Mouse (Mus musculus): ENCODE results near the gene 0610040J01Rik. TPM values are rescaled to one million over a fixed set of nuclear protein-coding genes. Genes with fewer than 3 reads are reported as not detected.

0610040J01Rik gene
- polyA plus RNA-seq, 1 experiment from 2014 or later: 1.0 TPM

DNA sequence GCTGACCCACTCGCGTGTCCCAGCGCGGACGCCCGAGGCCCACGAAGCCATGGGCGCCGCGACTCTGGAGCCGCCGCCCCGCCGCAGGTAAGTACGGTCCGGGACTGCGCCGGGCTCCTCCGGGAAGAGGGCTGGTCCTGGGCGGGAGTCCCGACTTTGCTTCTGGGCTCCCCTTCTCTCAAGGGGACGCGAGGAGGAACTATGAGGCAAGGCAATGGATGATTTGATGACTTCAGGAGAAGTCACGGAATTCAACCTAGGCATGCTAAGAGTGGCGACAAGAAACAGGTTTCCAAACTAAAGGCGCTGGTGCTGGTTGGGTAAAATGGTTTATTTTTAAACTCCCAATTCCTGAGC is 324 bp downstream of the 0610040J01Rik start:
- ATAC-seq (replicated peaks; ENCODE audit: insufficient number of reproducible peaks, low FRiP score, low TSS enrichment): no peak; the same call in 1 of the 2 replicates
- Histone ChIP-seq H3K9ac (ENCODE audit: low read depth, low read length) (peak overlapping the region; percentile 24; the same call in 1 of the 2 replicates), H3K36me3 (ENCODE audit: control insufficient read depth, insufficient read depth, low read length) (no peaks in the 10 kb centered on the region), H3K27me3 (ENCODE audit: control insufficient read depth, insufficient read depth, low read length) (peaks cover 21% of the 10 kb centered on the region), H3K4me3 (ENCODE audit: low read depth, low read length) (peak overlapping the region; percentile 54), H3K9me3 (replicated peaks; ENCODE audit: control insufficient read depth, low read length) (no peaks in the 10 kb centered on the region), H3K27ac (ENCODE audit: low read depth, low read length) (no peak overlapping the region), H3K4me1 (ENCODE audit: control insufficient read depth, insufficient read depth, low read length) (no peaks in the 10 kb centered on the region), H3K4me2 (peak overlapping the region; percentile 94)
- WGBS (ENCODE audit: insufficient replicate concordance): under 1% methylated on average over 26 of the region's 26 CpGs

DNA sequence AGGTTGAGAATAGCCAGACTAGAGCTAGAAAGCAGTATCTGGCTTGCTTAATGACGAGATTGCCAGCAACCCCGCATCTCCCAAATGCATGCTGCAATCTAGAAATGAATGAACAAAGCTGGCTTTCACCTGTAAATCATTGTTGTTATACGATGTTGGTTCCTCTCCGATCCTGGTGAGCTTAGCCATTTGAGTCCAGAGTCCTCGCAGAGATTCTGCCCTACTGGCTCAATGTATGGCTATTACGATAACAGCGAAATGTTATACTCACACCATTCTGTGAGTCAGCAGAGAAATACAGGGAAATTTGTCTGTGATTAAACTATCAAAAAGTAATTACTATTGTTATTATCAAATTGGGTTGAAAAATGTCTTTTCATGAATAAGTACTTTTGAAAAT is 4.5 kb downstream of the 0610040J01Rik start:
- Histone ChIP-seq H3K4me3 (ENCODE audit: low read depth, low read length) (no peak overlapping the region), H3K9me3 (replicated peaks; ENCODE audit: control insufficient read depth, low read length) (no peaks in the 10 kb centered on the region), H3K36me3 (ENCODE audit: control insufficient read depth, insufficient read depth, low read length) (no peaks in the 10 kb centered on the region), H3K27me3 (ENCODE audit: control insufficient read depth, insufficient read depth, low read length) (peaks cover 21% of the 10 kb centered on the region), H3K9ac (ENCODE audit: low read depth, low read length) (no peak overlapping the region), H3K27ac (ENCODE audit: low read depth, low read length) (no peak overlapping the region), H3K4me2 (no peak overlapping the region), H3K4me1 (ENCODE audit: control insufficient read depth, insufficient read depth, low read length) (no peaks in the 10 kb centered on the region)
- ATAC-seq (replicated peaks; ENCODE audit: insufficient number of reproducible peaks, low FRiP score, low TSS enrichment): no peak
- 83% methylated on average over 7 of the region's 7 CpGs for WGBS (ENCODE audit: insufficient replicate concordance)

DNA sequence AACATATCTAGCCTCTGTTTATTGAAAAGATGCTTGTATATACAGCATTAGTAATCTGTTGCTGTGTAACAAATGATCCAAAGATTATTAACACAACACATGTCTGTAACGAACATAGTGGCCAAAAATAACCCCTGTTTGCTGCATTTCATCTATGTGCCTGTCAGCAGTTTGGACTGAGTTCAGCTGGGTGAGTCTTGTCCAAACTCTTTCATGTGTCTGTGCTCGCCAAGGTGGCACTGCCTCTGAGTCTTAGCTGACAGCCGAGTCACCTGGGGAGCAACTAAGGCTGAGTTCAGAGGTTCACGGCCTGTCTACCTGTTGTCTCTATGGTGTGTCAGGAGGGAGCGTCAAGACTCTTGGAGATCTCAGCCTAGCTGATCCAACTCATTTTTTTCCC is 5.1 kb downstream of the 0610040J01Rik start:
- ATAC-seq (replicated peaks; ENCODE audit: insufficient number of reproducible peaks, low FRiP score, low TSS enrichment): no peak
- H3K4me3 ChIP-seq (ENCODE audit: low read depth, low read length): no peak overlapping the region
- H3K27ac ChIP-seq (ENCODE audit: low read depth, low read length): no peak overlapping the region
- no peak overlapping the region for H3K9ac ChIP-seq (ENCODE audit: low read depth, low read length)
- no peaks in the 10 kb centered on the region for H3K36me3 ChIP-seq (ENCODE audit: control insufficient read depth, insufficient read depth, low read length)
- WGBS (ENCODE audit: insufficient replicate concordance): 55% methylated on average over 5 of the region's 5 CpGs
- no peaks in the 10 kb centered on the region for H3K4me1 ChIP-seq (ENCODE audit: control insufficient read depth, insufficient read depth, low read length)
- H3K4me2 ChIP-seq: no peak overlapping the region
- no peaks in the 10 kb centered on the region for H3K9me3 ChIP-seq (replicated peaks; ENCODE audit: control insufficient read depth, low read length)
- peaks cover 18% of the 10 kb centered on the region for H3K27me3 ChIP-seq (ENCODE audit: control insufficient read depth, insufficient read depth, low read length)

DNA sequence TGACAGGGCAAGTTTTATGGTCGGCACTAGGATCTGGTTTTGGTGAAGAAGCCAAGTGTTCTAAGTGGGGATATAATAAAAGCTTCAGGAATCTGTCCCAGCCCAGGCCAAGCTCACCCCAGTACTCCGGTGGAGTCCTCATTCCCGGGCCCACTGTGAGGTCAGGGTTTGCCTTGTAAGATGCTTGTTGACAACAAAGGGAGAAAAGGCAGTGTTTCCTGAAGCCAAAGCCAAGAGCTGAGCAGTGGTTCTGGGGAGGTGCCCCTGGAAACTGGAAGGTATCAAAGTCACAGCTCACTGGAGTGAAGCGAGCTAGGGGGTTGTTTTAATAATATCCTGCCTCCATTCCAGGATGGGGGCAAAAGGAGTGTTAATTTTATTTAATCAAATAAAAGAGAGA is 6.8 kb downstream of the 0610040J01Rik start:
- 64% methylated on average over 4 of the region's 4 CpGs for WGBS (ENCODE audit: insufficient replicate concordance)

DNA sequence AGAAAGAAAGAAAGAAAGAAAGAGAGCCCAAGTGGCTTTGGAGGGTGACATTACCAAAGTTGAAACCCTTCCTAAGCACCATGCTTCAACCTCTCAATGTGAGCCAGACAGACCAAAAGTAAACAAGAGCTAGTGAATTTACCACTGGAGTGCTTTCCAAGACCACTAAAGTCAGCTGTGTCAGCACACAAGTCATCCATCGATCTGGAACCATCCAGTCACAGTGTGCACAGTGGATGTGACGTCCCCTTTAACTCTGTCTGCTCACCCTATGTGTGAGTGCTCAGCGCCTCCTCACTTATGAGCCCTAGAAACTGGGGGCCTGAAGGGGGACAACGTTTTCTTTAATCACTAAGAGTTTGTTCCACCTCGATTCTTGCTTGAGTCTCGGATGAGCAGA is 7.4 kb downstream of the 0610040J01Rik start:
- no peaks in the 10 kb centered on the region for H3K4me1 ChIP-seq (ENCODE audit: control insufficient read depth, insufficient read depth, low read length)
- H3K9ac ChIP-seq (ENCODE audit: low read depth, low read length): no peak overlapping the region
- peaks cover 3% of the 10 kb centered on the region; the same call in 1 of the 2 replicates for H3K27me3 ChIP-seq (ENCODE audit: control insufficient read depth, insufficient read depth, low read length)
- no peaks in the 10 kb centered on the region for H3K36me3 ChIP-seq (ENCODE audit: control insufficient read depth, insufficient read depth, low read length)
- ATAC-seq (replicated peaks; ENCODE audit: insufficient number of reproducible peaks, low FRiP score, low TSS enrichment): no peak
- H3K4me2 ChIP-seq: no peak overlapping the region
- WGBS (ENCODE audit: insufficient replicate concordance): 72% methylated on average over 6 of the region's 6 CpGs
- no peak overlapping the region for H3K4me3 ChIP-seq (ENCODE audit: low read depth, low read length)
- no peak overlapping the region for H3K27ac ChIP-seq (ENCODE audit: low read depth, low read length)
- no peaks in the 10 kb centered on the region for H3K9me3 ChIP-seq (replicated peaks; ENCODE audit: control insufficient read depth, low read length)

More for the DNA sequence above, 6.8 kb downstream of the 0610040J01Rik start:
- no peak for ATAC-seq (replicated peaks; ENCODE audit: insufficient number of reproducible peaks, low FRiP score, low TSS enrichment)
- H3K27me3 ChIP-seq (ENCODE audit: control insufficient read depth, insufficient read depth, low read length): peaks cover 6% of the 10 kb centered on the region; the same call in 1 of the 2 replicates
- H3K36me3 ChIP-seq (ENCODE audit: control insufficient read depth, insufficient read depth, low read length): no peaks in the 10 kb centered on the region
- H3K9ac ChIP-seq (ENCODE audit: low read depth, low read length): no peak overlapping the region
- no peak overlapping the region for H3K27ac ChIP-seq (ENCODE audit: low read depth, low read length)
- H3K4me3 ChIP-seq (ENCODE audit: low read depth, low read length): no peak overlapping the region
- no peaks in the 10 kb centered on the region for H3K4me1 ChIP-seq (ENCODE audit: control insufficient read depth, insufficient read depth, low read length)
- no peaks in the 10 kb centered on the region for H3K9me3 ChIP-seq (replicated peaks; ENCODE audit: control insufficient read depth, low read length)
- H3K4me2 ChIP-seq: no peak overlapping the region

DNA sequence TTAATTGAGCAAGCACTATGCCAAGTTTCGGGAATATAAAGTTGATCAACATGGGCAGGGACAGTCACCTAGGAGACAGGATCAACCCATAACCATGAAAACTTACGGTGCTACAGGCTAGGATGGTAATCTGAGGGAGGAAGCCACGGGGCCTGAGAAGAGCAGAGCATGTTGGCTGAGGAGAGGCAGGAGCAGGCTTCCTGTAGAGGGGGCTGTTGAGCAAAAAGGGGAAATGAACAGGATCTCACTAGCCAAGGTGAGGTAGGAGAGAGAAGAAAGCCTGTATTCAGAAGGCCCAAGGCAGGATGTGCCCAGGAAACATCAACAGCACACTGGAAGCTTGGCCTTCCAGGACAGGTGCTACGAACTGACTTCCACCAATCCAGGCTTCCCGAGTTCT is 9.0 kb downstream of the 0610040J01Rik start:
- Histone ChIP-seq H3K9ac (ENCODE audit: low read depth, low read length) (no peak overlapping the region), H3K36me3 (ENCODE audit: control insufficient read depth, insufficient read depth, low read length) (no peaks in the 10 kb centered on the region), H3K4me2 (no peak overlapping the region), H3K4me1 (ENCODE audit: control insufficient read depth, insufficient read depth, low read length) (no peaks in the 10 kb centered on the region), H3K9me3 (replicated peaks; ENCODE audit: control insufficient read depth, low read length) (no peaks in the 10 kb centered on the region), H3K27me3 (ENCODE audit: control insufficient read depth, insufficient read depth, low read length) (peaks cover 3% of the 10 kb centered on the region; the same call in 1 of the 2 replicates), H3K27ac (ENCODE audit: low read depth, low read length) (no peak overlapping the region), H3K4me3 (ENCODE audit: low read depth, low read length) (no peak overlapping the region)
- no peak for ATAC-seq (replicated peaks; ENCODE audit: insufficient number of reproducible peaks, low FRiP score, low TSS enrichment)
- 85% methylated on average over 5 of the region's 5 CpGs for WGBS (ENCODE audit: insufficient replicate concordance)

DNA sequence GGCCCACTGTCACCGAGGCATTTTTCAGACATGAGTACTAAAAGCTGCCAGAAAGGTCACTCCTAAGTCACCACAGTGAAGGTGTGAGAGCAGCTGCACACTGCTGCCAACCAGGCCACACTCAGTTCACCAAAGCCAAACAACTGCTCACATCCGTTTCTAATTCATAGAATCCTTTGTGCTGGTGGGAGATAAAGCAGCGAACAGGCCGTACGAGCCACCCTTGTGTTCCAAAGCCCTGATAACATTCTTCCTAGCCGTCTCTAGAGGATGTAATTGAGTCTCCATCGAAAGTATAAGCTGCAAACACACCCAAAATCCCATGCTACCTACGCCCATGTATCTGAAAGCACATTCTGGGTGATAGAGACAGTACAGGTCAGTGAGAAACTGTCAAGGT is 9.7 kb downstream of the 0610040J01Rik start:
- Histone ChIP-seq H3K27me3 (ENCODE audit: control insufficient read depth, insufficient read depth, low read length) (peaks cover 3% of the 10 kb centered on the region; the same call in 1 of the 2 replicates), H3K27ac (ENCODE audit: low read depth, low read length) (no peak overlapping the region), H3K36me3 (ENCODE audit: control insufficient read depth, insufficient read depth, low read length) (no peaks in the 10 kb centered on the region), H3K4me2 (no peak overlapping the region), H3K4me1 (ENCODE audit: control insufficient read depth, insufficient read depth, low read length) (no peaks in the 10 kb centered on the region), H3K9ac (ENCODE audit: low read depth, low read length) (no peak overlapping the region), H3K4me3 (ENCODE audit: low read depth, low read length) (no peak overlapping the region), H3K9me3 (replicated peaks; ENCODE audit: control insufficient read depth, low read length) (no peaks in the 10 kb centered on the region)
- ATAC-seq (replicated peaks; ENCODE audit: insufficient number of reproducible peaks, low FRiP score, low TSS enrichment): 0 out of 2 replicates have a peak, but pooled peaks have one; percentile 39
- WGBS (ENCODE audit: insufficient replicate concordance): 32% methylated on average over 8 of the region's 8 CpGs

DNA sequence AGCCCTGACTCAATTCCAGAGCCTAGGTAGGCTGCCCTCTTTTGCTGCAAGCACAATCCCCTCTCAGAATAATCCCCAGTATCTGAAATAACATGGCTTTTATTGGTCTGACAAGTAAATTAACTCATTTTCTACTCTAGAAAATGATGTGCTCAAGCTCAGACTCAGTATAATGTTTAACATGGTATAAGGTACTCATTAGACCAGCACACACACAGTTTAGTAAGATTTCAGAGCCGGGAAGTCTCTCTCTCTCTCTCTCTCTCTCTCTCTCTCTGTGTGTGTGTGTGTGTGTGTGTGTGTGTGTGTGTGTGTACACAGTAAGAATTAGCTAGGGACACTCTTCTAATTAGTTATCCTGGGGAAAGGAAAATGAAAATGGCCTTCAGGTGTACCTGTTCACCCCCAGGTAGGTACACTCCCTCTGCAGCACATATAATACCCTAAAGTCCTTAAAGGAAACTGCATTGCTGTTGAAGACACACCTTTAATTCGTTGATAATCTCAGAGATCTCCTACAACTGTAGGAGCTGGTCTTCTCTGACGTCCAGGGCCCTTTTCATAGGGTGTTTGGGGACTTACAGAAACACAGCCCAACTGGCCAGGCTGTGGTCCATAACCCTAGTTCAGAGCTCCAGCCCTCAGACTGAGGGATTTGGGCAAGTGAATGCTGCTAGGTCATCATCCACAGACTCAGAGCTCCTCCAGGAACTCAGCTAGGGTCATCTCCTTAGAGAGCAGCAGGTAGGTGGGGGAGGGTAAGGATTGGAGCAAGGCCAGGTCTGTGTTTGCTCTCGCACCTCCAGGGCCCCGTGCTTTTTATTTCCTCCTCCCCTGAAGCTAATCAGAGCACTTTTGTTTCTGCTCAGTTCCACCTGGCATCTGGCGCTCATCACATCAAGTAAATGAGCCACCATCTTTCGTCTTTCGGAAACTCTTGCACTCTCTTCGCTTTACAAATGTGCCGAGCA is 11.5 kb downstream of the 0610040J01Rik start:
- Histone ChIP-seq H3K27me3 (ENCODE audit: control insufficient read depth, insufficient read depth, low read length) (peaks cover 3% of the 10 kb centered on the region; the same call in 1 of the 2 replicates), H3K4me1 (ENCODE audit: control insufficient read depth, insufficient read depth, low read length) (no peaks in the 10 kb centered on the region), H3K9me3 (replicated peaks; ENCODE audit: control insufficient read depth, low read length) (no peaks in the 10 kb centered on the region), H3K4me2 (no peak overlapping the region), H3K9ac (ENCODE audit: low read depth, low read length) (no peak overlapping the region), H3K27ac (ENCODE audit: low read depth, low read length) (no peak overlapping the region), H3K36me3 (ENCODE audit: control insufficient read depth, insufficient read depth, low read length) (no peaks in the 10 kb centered on the region), H3K4me3 (ENCODE audit: low read depth, low read length) (no peak overlapping the region)
- WGBS (ENCODE audit: insufficient replicate concordance): 68% methylated on average over 10 of the region's 10 CpGs
- ATAC-seq (replicated peaks; ENCODE audit: insufficient number of reproducible peaks, low FRiP score, low TSS enrichment): no peak
